Mouse (Mus musculus) bone marrow macrophage, adult 2 months (primary cell): ENCODE data around the gene Nt5c3. TPM values are rescaled to one million over a fixed set of nuclear protein-coding genes. Genes with fewer than 3 reads are reported as not detected.
A peak's percentile ranks its signal among the peaks of the same experiment; 100 is the strongest.

Source experiments
- H3K27ac ChIP-seq: 2 replicates; pipeline ENCODE4 v1.5.1; 2012; ENCODE audit warnings: low read depth, low read length; ENCODE audit not compliant: insufficient read depth
- H3K4me1 ChIP-seq: 2 replicates; pipeline ENCODE4 v1.6.1; 2012; ENCODE audit warnings: low read length; ENCODE audit not compliant: control insufficient read depth, insufficient read depth
- H3K4me3 ChIP-seq: 2 replicates; pipeline ENCODE4 v1.5.1; 2012; ENCODE audit warnings: mild to moderate bottlenecking, low read length, moderate library complexity; ENCODE audit not compliant: insufficient read depth
- CTCF ChIP-seq: IDR thresholded peaks from 2 replicates; pipeline ENCODE4 v1.5.1; 2012; ENCODE audit warnings: low read depth, mild to moderate bottlenecking, low read length, moderate library complexity
- POLR2A ChIP-seq: IDR thresholded peaks from 2 replicates; pipeline ENCODE4 v1.6.1; 2012; ENCODE audit warnings: mild to moderate bottlenecking, low read depth, low read length, borderline replicate concordance
- polyA plus RNA-seq: library from polyadenylated mRNA; stranded (reverse); fragments of >200 nt; gene quantifications from 2 replicates; pipeline ENCODE4 v1.2.4, GENCODE M21; 2012; ENCODE audit not compliant: missing spikeins, insufficient read depth, insufficient read length

The Nt5c3 gene
- 29.9 and 30.8 TPM in 2 replicates for polyA plus RNA-seq

DNA sequence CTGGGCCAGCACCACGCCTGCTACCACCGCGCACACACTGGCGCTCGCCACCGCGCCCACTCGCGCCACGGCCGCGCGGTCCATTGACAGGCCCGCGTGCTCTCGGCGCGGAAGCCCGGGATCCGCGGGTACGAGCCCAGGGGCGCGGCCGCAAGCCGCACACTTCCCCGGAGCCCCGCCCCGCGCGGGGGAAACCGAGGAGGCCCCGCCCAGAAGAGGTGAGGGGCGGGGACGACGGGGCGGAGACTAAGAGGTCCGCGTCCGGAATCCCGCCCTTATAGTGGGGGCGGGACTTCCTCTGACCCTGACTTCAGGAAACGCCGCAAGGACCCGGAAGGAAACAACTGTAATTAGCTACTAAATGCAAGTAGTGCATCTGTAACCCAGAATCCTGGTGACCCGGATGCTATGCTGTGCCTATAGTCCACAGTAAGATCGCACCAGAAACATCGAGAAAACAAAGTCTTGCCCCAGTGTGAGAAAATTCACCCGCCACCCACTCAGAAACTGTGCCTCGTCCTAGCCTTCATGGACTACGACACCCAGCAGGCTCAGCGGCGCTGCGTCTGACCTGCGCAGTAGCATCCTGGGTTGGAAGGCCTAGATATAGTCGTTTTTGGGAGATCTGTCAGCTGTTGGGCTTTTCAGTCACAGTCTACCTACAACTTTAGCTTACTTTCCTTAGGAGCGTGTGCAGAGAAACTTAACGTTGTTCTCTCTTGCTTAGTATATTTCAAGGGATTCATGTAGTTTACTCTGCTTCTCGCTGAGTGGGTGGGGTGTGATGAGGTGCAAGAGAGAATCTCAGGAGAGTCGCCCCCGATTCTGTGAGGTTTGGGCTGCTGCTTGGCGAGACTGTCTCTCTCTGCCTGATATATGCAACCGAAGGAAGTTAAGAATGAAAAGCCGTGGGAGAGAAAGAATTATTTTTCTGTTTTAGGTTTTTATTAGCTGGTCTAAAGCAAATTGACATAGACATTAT lies at the start of gene Nt5c3, which contains the start of gene Vmn1r4:
TSS of gene Nt5c3 (minus strand) at position 207 of the 982 bp plus-strand sequence.
TSS of gene Vmn1r4 (plus strand) at position 290 of the 982 bp plus-strand sequence.
- H3K4me1 ChIP-seq, result peaks cover 6% of the 10 kb centered on the region
- peak within 1 kb of the TSS; percentile 92 for H3K4me3 ChIP-seq
- peak within 1 kb of the TSS; percentile 88 for H3K27ac ChIP-seq
- TF ChIP-seq CTCF (no peak), POLR2A (no peak)

- Histone ChIP-seq H3K27ac (no peak within 1 kb of the TSS), H3K4me3 (no peak within 1 kb of the TSS), H3K4me1 (no peaks in the 10 kb centered on the region)
- TF ChIP-seq CTCF (no peak), POLR2A (no peak)
Observed at GRCm38 (mm10) chr6:56969973-56970372, 46.2 kb upstream of the Nt5c3 start, which contains the start of gene Vmn1r5. Gene Vmn1r5, plus strand, starts transcription at chr6:56970273.

DNA sequence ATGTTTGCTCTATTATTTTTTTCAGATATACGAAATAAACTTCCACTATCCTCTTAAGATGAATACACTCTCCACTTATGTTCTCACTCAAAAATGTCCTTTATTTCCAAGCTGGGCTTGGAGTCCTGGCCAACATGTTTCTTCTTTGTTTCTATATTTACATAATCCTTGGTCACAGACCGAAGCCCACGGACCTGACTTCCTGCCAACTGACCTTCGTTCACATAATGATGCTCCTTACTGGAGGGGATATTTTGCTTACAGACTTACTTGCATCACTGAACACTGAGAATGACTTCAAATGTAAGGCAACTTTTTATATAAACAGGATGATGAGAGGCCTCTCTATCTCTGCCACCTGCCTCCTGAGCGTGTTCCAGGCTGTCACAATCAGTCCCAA lies 32.7 kb upstream of the Nt5c3 start:
- Histone ChIP-seq H3K4me3 (no peak overlapping the region), H3K27ac (no peak overlapping the region)
- TF ChIP-seq POLR2A (no peak), CTCF (no peak)

DNA sequence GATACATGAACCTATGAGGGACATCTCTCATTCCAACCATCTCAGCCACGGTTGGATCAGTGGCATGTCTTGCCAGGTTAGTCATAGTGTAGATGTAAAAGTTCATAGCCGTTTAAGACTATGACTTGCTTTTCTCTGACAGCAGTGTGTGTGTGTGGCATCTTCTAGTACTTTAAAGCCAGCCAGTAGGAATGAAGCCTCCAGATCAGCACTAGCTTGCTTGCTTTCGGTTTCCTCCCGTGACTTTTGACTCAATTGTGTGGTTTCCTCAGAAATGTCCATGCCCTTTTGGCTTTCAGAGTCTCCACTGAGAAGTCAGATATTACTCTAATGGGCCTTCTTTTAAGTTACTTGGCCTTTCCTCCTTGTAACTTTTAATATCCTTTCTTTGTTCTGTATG lies 10.6 kb upstream of the Nt5c3 start:
- Histone ChIP-seq H3K4me1 (no peaks in the 10 kb centered on the region), H3K27ac (no peak overlapping the region), H3K4me3 (no peak overlapping the region)
- no peak for TF ChIP-seq POLR2A
- no peak for TF ChIP-seq CTCF

More for the DNA sequence above, 32.7 kb upstream of the Nt5c3 start:
- H3K4me1 ChIP-seq, result no peaks in the 10 kb centered on the region

DNA sequence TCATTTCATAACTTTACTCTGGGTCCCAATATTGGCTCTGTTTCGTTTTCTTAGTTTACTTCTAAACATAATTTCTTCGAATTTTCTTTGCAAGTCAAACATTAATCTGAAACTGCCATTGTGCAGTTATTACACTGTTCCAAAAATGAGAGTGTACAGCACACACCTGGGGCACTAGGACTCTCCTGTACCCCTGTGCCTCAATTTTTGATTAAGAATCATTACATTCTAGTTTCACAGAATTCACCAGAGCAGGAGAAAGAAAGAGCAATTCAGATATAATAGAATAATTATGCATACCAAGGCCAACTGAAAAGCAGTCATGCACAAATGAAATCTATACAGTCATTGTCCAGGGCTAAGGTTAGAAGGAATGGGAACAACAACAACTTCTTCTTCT lies 8.7 kb upstream of the Nt5c3 start:
- H3K27ac ChIP-seq, result no peak overlapping the region
- no peaks in the 10 kb centered on the region for H3K4me1 ChIP-seq
- TF ChIP-seq POLR2A (no peak), CTCF (no peak)
- H3K4me3 ChIP-seq, result no peak overlapping the region

- TF ChIP-seq POLR2A (no peak), CTCF (no peak)
- no peak overlapping the region for H3K4me3 ChIP-seq
- no peak overlapping the region for H3K27ac ChIP-seq
- no peaks in the 10 kb centered on the region for H3K4me1 ChIP-seq
Observed at GRCm38 (mm10) chr6:56931648-56932415, 8.1 kb upstream of the Nt5c3 start.

GRCm38 (mm10) chr6:56923331-56923725 lies 404 bp downstream of the Nt5c3 start:
- peaks cover 6% of the 10 kb centered on the region for H3K4me1 ChIP-seq
- H3K4me3 ChIP-seq, result peak overlapping the region; percentile 92
- H3K27ac ChIP-seq, result peak overlapping the region; percentile 32; the same call in 1 of the 2 replicates
- no peak for TF ChIP-seq POLR2A
- no peak for TF ChIP-seq CTCF

GRCm38 (mm10) chr6:56920222-56921092 lies 3.3 kb downstream of the Nt5c3 start:
- TF ChIP-seq CTCF, result no peak
- no peak for TF ChIP-seq POLR2A
- H3K4me3 ChIP-seq, result no peak overlapping the region
- H3K4me1 ChIP-seq, result peaks cover 6% of the 10 kb centered on the region
- no peak overlapping the region for H3K27ac ChIP-seq

GRCm38 (mm10) chr6:56919330-56920044 lies 4.2 kb downstream of the Nt5c3 start:
- no peak overlapping the region for H3K27ac ChIP-seq
- H3K4me1 ChIP-seq, result peaks cover 4% of the 10 kb centered on the region
- TF ChIP-seq POLR2A (no peak), CTCF (no peak)
- no peak overlapping the region for H3K4me3 ChIP-seq
